Mouse (Mus musculus): ENCODE measurements around the gene Tgfb1i1. TPM values are rescaled to one million over a fixed set of nuclear protein-coding genes. Genes with fewer than 3 reads are reported as not detected.

The Tgfb1i1 gene
- polyA plus RNA-seq, 1 experiment from 2014 or later = 12.7 TPM

GRCm38 (mm10) chr7:128244410-128245025 is 2.1 kb upstream of the Tgfb1i1 start:
- no peak for DNase-seq (ENCODE audit: low spot score)

- DNase-seq (ENCODE audit: low spot score) = no peak
Measured at GRCm38 (mm10) chr7:128245547-128245946, 1.1 kb upstream of the Tgfb1i1 start.

GRCm38 (mm10) chr7:128247443-128247842 is 831 bp downstream of the Tgfb1i1 start:
- DNase-seq (ENCODE audit: low spot score) = peak; percentile 82

GRCm38 (mm10) chr7:128248081-128249042 is 1.8 kb downstream of the Tgfb1i1 start:
- DNase-seq (ENCODE audit: low spot score) = no peak

GRCm38 (mm10) chr7:128249998-128250397 is 3.4 kb downstream of the Tgfb1i1 start:
- no peak for DNase-seq (ENCODE audit: low spot score)

- peak; percentile 30 for DNase-seq (ENCODE audit: low spot score)
Measured at GRCm38 (mm10) chr7:128251946-128252345, 5.3 kb downstream of the Tgfb1i1 start.

- DNase-seq (ENCODE audit: low spot score) = peak; percentile 90
Measured at GRCm38 (mm10) chr7:128252609-128253008, 6.0 kb downstream of the Tgfb1i1 start.

- no peak for DNase-seq (ENCODE audit: low spot score)
Measured at GRCm38 (mm10) chr7:128254978-128255377, 8.4 kb downstream of the Tgfb1i1 start.

- no peak for DNase-seq (ENCODE audit: low spot score)
Measured at GRCm38 (mm10) chr7:128255757-128256156, 9.1 kb downstream of the Tgfb1i1 start.

- no peak for DNase-seq (ENCODE audit: low spot score)
Measured at GRCm38 (mm10) chr7:128256783-128257334, 10.2 kb downstream of the Tgfb1i1 start.

GRCm38 (mm10) chr7:128265411-128265810 is 18.8 kb downstream of the Tgfb1i1 start, which contains the start of gene Slc5a2:
Gene Slc5a2 (plus strand): TSS chr7:128265657.
- DNase-seq (ENCODE audit: low spot score) = no peak

- no peak for DNase-seq (ENCODE audit: low spot score)
Measured at GRCm38 (mm10) chr7:128266056-128266455, 19.4 kb downstream of the Tgfb1i1 start.

GRCm38 (mm10) chr7:128267391-128267790 is 20.8 kb downstream of the Tgfb1i1 start:
- DNase-seq (ENCODE audit: low spot score) = no peak

GRCm38 (mm10) chr7:128267813-128268212 is 21.2 kb downstream of the Tgfb1i1 start:
- DNase-seq (ENCODE audit: low spot score) = no peak

- DNase-seq (ENCODE audit: low spot score) = no peak
Measured at GRCm38 (mm10) chr7:128270431-128270850, 23.8 kb downstream of the Tgfb1i1 start.

GRCm38 (mm10) chr7:128271496-128271895 is 24.9 kb downstream of the Tgfb1i1 start:
- no peak for DNase-seq (ENCODE audit: low spot score)

- DNase-seq (ENCODE audit: low spot score) = no peak
Measured at GRCm38 (mm10) chr7:128276051-128276450, 29.4 kb downstream of the Tgfb1i1 start.

GRCm38 (mm10) chr7:128279750-128280149 is 33.1 kb downstream of the Tgfb1i1 start:
- no peak for DNase-seq (ENCODE audit: low spot score)

- DNase-seq (ENCODE audit: low spot score) = no peak
Measured at GRCm38 (mm10) chr7:128281765-128282164, 35.2 kb downstream of the Tgfb1i1 start.

- DNase-seq (ENCODE audit: low spot score) = no peak
Measured at GRCm38 (mm10) chr7:128282532-128283244, 36.1 kb downstream of the Tgfb1i1 start.

- no peak for DNase-seq (ENCODE audit: low spot score)
Measured at GRCm38 (mm10) chr7:128284047-128284446, 37.4 kb downstream of the Tgfb1i1 start.

Measured in thymus, postnatal 0 days (tissue).